Mouse (Mus musculus): ENCODE measurements at regions not wholly inside any gene's neighbourhood (a gene's known extent, or its start where the extent isn't known, plus 50 kb on each side); places are given as distances from the start of the nearest gene placed in this dataset.

- no peak for TF ChIP-seq UBTF (IDR thresholded peaks at IDR 0.05; ENCODE audit: low read depth, low read length)
Observed at GRCm38 (mm10) chr13:35166831-35167541, 140.1 kb upstream of the Eci2 start (continued).

- TF ChIP-seq USF2 (conservative IDR thresholded peaks at IDR 0.05; ENCODE audit: low read depth, low read length), result no peak
- TF ChIP-seq MAZ (IDR thresholded peaks at IDR 0.05; ENCODE audit: low read depth, low read length), result no peak
- no peak for TF ChIP-seq TBP (conservative IDR thresholded peaks at IDR 0.05; ENCODE audit: low read depth, low read length)
- TF ChIP-seq SMC3 (IDR thresholded peaks at IDR 0.05; ENCODE audit: low read depth, low read length), result no peak
- TF ChIP-seq POLR2AphosphoS2 (IDR thresholded peaks at IDR 0.05; ENCODE audit: low read depth, low read length), result no peak
- no peak for TF ChIP-seq TCF12 (IDR thresholded peaks at IDR 0.05; ENCODE audit: low read depth, low read length)
- TF ChIP-seq HCFC1 (IDR thresholded peaks at IDR 0.05; ENCODE audit: low read depth, low read length), result no peak
- no peak for TF ChIP-seq ZNF384 (IDR thresholded peaks at IDR 0.05; ENCODE audit: low read depth, low read length)
- TF ChIP-seq JUN (IDR thresholded peaks at IDR 0.05; ENCODE audit: insufficient read depth, low read depth, low read length), result no peak
- no peak for TF ChIP-seq NELFE (IDR thresholded peaks at IDR 0.05; ENCODE audit: low read depth, low read length)
- TF ChIP-seq PAX5 (IDR thresholded peaks at IDR 0.05; ENCODE audit: low read length), result no peak
- TF ChIP-seq ZMIZ1 (IDR thresholded peaks at IDR 0.05; ENCODE audit: low read depth, low read length), result no peak
- TF ChIP-seq NRF1 (IDR thresholded peaks at IDR 0.05; ENCODE audit: low read depth, low read length), result no peak
- TF ChIP-seq USF1 (IDR thresholded peaks at IDR 0.05; ENCODE audit: low read depth, low read length), result no peak
- no peak for TF ChIP-seq IRF4 (IDR thresholded peaks at IDR 0.05; ENCODE audit: low read depth, low read length)
- no peak for TF ChIP-seq MXI1 (IDR thresholded peaks at IDR 0.05; ENCODE audit: low read depth, low read length)
- no peak for TF ChIP-seq CHD1 (IDR thresholded peaks at IDR 0.05; ENCODE audit: low read depth, low read length)
- TF ChIP-seq KAT2A (IDR thresholded peaks at IDR 0.05; ENCODE audit: insufficient replicate concordance, low read length), result no peak
- TF ChIP-seq CHD2 (IDR thresholded peaks at IDR 0.05; ENCODE audit: low read length), result no peak
- H3K9me3 ChIP-seq (replicated peaks; ENCODE audit: low read length), result no peaks in the 10 kb centered on the region
- no peak for DNase-seq (ENCODE audit: extremely low read depth)
- H3K36me3 ChIP-seq (replicated peaks in 1 of 2; ENCODE audit: control insufficient read depth in 1 of 2, insufficient read depth in 1 of 2, low read length in 1 of 2), result no peaks in the 10 kb centered on the region
- dilution Hi-C loops (cut with MboI; ENCODE audit: extremely low pct_ligation_motif_present, extremely low pct_unique_long_range_greater_than_20kb, low sequenced_read_pairs), result no loop called here
- in situ Hi-C loops (cut with MboI; ENCODE audit: low pct_ligation_motif_present, low pct_unique_long_range_greater_than_20kb, low sequenced_read_pairs), result no loop called here
- no peak overlapping the region for H3K27ac ChIP-seq (ENCODE audit: insufficient read depth, low read depth)
- H3K79me2 ChIP-seq (replicated peaks; ENCODE audit: control insufficient read depth, extremely low read depth, insufficient read depth, poor library complexity, severe bottlenecking), result no peaks in the 10 kb centered on the region
- H3K4me2 ChIP-seq (ENCODE audit: insufficient read depth, low read depth, poor library complexity, severe bottlenecking), result no peak overlapping the region
- H3K4me3 ChIP-seq (replicated peaks in 1 of 3; ENCODE audit: low read depth in 2 of 3, low read length in 2 of 3, poor library complexity in 1 of 3), result no peak overlapping the region
- H3K4me1 ChIP-seq (ENCODE audit: control insufficient read depth in 1 of 2, insufficient read depth in 2 of 2), result peaks cover 0 to 9% of the 10 kb centered on the region in 2 experiments; a peak in 2 of 4 replicates
- H3K9ac ChIP-seq (ENCODE audit: insufficient read depth, low read depth), result no peak overlapping the region
- H3K27me3 ChIP-seq (replicated peaks), result no peaks in the 10 kb centered on the region
Observed at GRCm38 (mm10) chr13:35171562-35172254, 144.8 kb upstream of the Eci2 start.

All from CH12.LX (cell line).